Mouse (Mus musculus): ENCODE results near the gene Rnf208. TPM values are rescaled to one million over a fixed set of nuclear protein-coding genes. Genes with fewer than 3 reads are reported as not detected.

Gene Rnf208
- total RNA-seq, 1 experiment: 4.8 TPM

GRCm38 (mm10) chr2:25271827-25272511 lies 29.9 kb downstream of the Rnf208 start, which contains the start of the genes Ssna1 and Anapc2:
TSS of gene Ssna1 (minus strand) at chr2:25272438.
TSS of gene Anapc2 (plus strand) at chr2:25272478.
- Histone ChIP-seq H3K4me1 (ENCODE audit: control insufficient read depth in 2 of 2, insufficient read depth in 2 of 2, low read length in 2 of 2, poor library complexity in 1 of 2) (peaks cover 0 to 5% of the 10 kb centered on the region in 2 experiments; a peak in 2 of 4 replicates), H3K4me3 (ENCODE audit: insufficient read depth in 1 of 2, low read depth in 1 of 2, low read length in 2 of 2, poor library complexity in 1 of 2, severe bottlenecking in 1 of 2) (peak within 1 kb of the TSS; percentile 75 to 89), H3K9ac (ENCODE audit: insufficient read depth, low read depth, low read length, poor library complexity, severe bottlenecking) (peak within 1 kb of the TSS; percentile 91), H3K36me3 (ENCODE audit: control insufficient read depth, insufficient read depth, low read length, poor library complexity, severe bottlenecking) (peaks cover 32% of the 10 kb centered on the region), H3K9me3 (ENCODE audit: control insufficient read depth, insufficient read depth, low read depth, low read length) (no peaks in the 10 kb centered on the region), H3K27ac (ENCODE audit: insufficient read depth, low read depth, low read length, poor library complexity, severe bottlenecking) (0 out of 2 replicates have a peak within 1 kb of the TSS, but pooled peaks have one; percentile 17)
- peak; percentile 96 for DNase-seq (ENCODE audit: low read depth, low spot score)
- in situ Hi-C loops (cut with MboI; ENCODE audit: low sequenced_read_pairs in 2 of 2, unreplicated experiment in 2 of 2): no loop called here
- TF ChIP-seq HCFC1 (IDR thresholded peaks at IDR 0.05; ENCODE audit: borderline replicate concordance, insufficient read depth, low read length): peak; percentile 78; the same call in 1 of the 2 replicates
- no peak for TF ChIP-seq CHD2 (IDR thresholded peaks at IDR 0.05; ENCODE audit: low read depth, low read length)

- H3K9me3 ChIP-seq (ENCODE audit: control insufficient read depth, insufficient read depth, low read depth, low read length): no peaks in the 10 kb centered on the region
- peak overlapping the region; percentile 75 to 89 for H3K4me3 ChIP-seq (ENCODE audit: insufficient read depth in 1 of 2, low read depth in 1 of 2, low read length in 2 of 2, poor library complexity in 1 of 2, severe bottlenecking in 1 of 2)
- H3K36me3 ChIP-seq (ENCODE audit: control insufficient read depth, insufficient read depth, low read length, poor library complexity, severe bottlenecking): peaks cover 35% of the 10 kb centered on the region
- H3K9ac ChIP-seq (ENCODE audit: insufficient read depth, low read depth, low read length, poor library complexity, severe bottlenecking): peak overlapping the region; percentile 83
- no peak for TF ChIP-seq HCFC1 (IDR thresholded peaks at IDR 0.05; ENCODE audit: borderline replicate concordance, insufficient read depth, low read length)
- TF ChIP-seq CHD2 (IDR thresholded peaks at IDR 0.05; ENCODE audit: low read depth, low read length): no peak
- TF ChIP-seq ZNF384 (IDR thresholded peaks at IDR 0.05; ENCODE audit: low read depth, low read length): no peak
- no peak for TF ChIP-seq MAFK (IDR thresholded peaks at IDR 0.05; ENCODE audit: insufficient read depth, low read depth, low read length)
- no peak for TF ChIP-seq ZC3H11A (IDR thresholded peaks at IDR 0.05; ENCODE audit: borderline replicate concordance, low read depth, low read length)
- no peak for DNase-seq (ENCODE audit: low read depth, low spot score)
- no peak overlapping the region for H3K27ac ChIP-seq (ENCODE audit: insufficient read depth, low read depth, low read length, poor library complexity, severe bottlenecking)
- peaks cover 0 to 2% of the 10 kb centered on the region in 2 experiments; a peak in 2 of 4 replicates for H3K4me1 ChIP-seq (ENCODE audit: control insufficient read depth in 2 of 2, insufficient read depth in 2 of 2, low read length in 2 of 2, poor library complexity in 1 of 2)
- in situ Hi-C loops (cut with MboI; ENCODE audit: low sequenced_read_pairs in 2 of 2, unreplicated experiment in 2 of 2): no loop called here
Measured at GRCm38 (mm10) chr2:25272515-25272914, 30.5 kb downstream of the Rnf208 start.

GRCm38 (mm10) chr2:25273010-25273409 lies 31.0 kb downstream of the Rnf208 start:
- Histone ChIP-seq H3K9me3 (ENCODE audit: control insufficient read depth, insufficient read depth, low read depth, low read length) (no peaks in the 10 kb centered on the region), H3K27ac (ENCODE audit: insufficient read depth, low read depth, low read length, poor library complexity, severe bottlenecking) (no peak overlapping the region), H3K4me1 (ENCODE audit: control insufficient read depth in 2 of 2, insufficient read depth in 2 of 2, low read length in 2 of 2, poor library complexity in 1 of 2) (peaks cover 0 to 2% of the 10 kb centered on the region in 2 experiments; a peak in 2 of 4 replicates), H3K4me3 (ENCODE audit: insufficient read depth in 1 of 2, low read depth in 1 of 2, low read length in 2 of 2, poor library complexity in 1 of 2, severe bottlenecking in 1 of 2) (peak overlapping the region; percentile 75 to 89), H3K36me3 (ENCODE audit: control insufficient read depth, insufficient read depth, low read length, poor library complexity, severe bottlenecking) (peaks cover 40% of the 10 kb centered on the region), H3K9ac (ENCODE audit: insufficient read depth, low read depth, low read length, poor library complexity, severe bottlenecking) (peak overlapping the region; percentile 83)
- in situ Hi-C loops (cut with MboI; ENCODE audit: low sequenced_read_pairs in 2 of 2, unreplicated experiment in 2 of 2): no loop called here
- DNase-seq (ENCODE audit: low read depth, low spot score): no peak
- TF ChIP-seq ZC3H11A (IDR thresholded peaks at IDR 0.05; ENCODE audit: borderline replicate concordance, low read depth, low read length) (no peak), HCFC1 (IDR thresholded peaks at IDR 0.05; ENCODE audit: borderline replicate concordance, insufficient read depth, low read length) (no peak), ZNF384 (IDR thresholded peaks at IDR 0.05; ENCODE audit: low read depth, low read length) (no peak), CHD2 (IDR thresholded peaks at IDR 0.05; ENCODE audit: low read depth, low read length) (no peak), MAFK (IDR thresholded peaks at IDR 0.05; ENCODE audit: insufficient read depth, low read depth, low read length) (no peak)

- no peak overlapping the region for H3K27ac ChIP-seq (ENCODE audit: insufficient read depth, low read depth, low read length, poor library complexity, severe bottlenecking)
- H3K4me3 ChIP-seq (ENCODE audit: insufficient read depth in 1 of 2, low read depth in 1 of 2, low read length in 2 of 2, poor library complexity in 1 of 2, severe bottlenecking in 1 of 2): no peak overlapping the region
- DNase-seq (ENCODE audit: low read depth, low spot score): peak; percentile 95
- H3K36me3 ChIP-seq (ENCODE audit: control insufficient read depth, insufficient read depth, low read length, poor library complexity, severe bottlenecking): peaks cover 46% of the 10 kb centered on the region
- no peaks in the 10 kb centered on the region for H3K4me1 ChIP-seq (ENCODE audit: control insufficient read depth in 2 of 2, insufficient read depth in 2 of 2, low read length in 2 of 2, poor library complexity in 1 of 2)
- in situ Hi-C loops (cut with MboI; ENCODE audit: low sequenced_read_pairs in 2 of 2, unreplicated experiment in 2 of 2): no loop called here
- H3K9me3 ChIP-seq (ENCODE audit: control insufficient read depth, insufficient read depth, low read depth, low read length): no peaks in the 10 kb centered on the region
- TF ChIP-seq HCFC1 (IDR thresholded peaks at IDR 0.05; ENCODE audit: borderline replicate concordance, insufficient read depth, low read length) (no peak), ZC3H11A (IDR thresholded peaks at IDR 0.05; ENCODE audit: borderline replicate concordance, low read depth, low read length) (peak; percentile 43), MAFK (IDR thresholded peaks at IDR 0.05; ENCODE audit: insufficient read depth, low read depth, low read length) (no peak), ZNF384 (IDR thresholded peaks at IDR 0.05; ENCODE audit: low read depth, low read length) (no peak)
- no peak overlapping the region for H3K9ac ChIP-seq (ENCODE audit: insufficient read depth, low read depth, low read length, poor library complexity, severe bottlenecking)
Measured at GRCm38 (mm10) chr2:25278928-25279882, 37.1 kb downstream of the Rnf208 start.

Data from ES-E14 (cell line).